Mouse (Mus musculus): ENCODE measurements around the gene Trip10. TPM values are rescaled to one million over a fixed set of nuclear protein-coding genes. Genes with fewer than 3 reads are reported as not detected.

Trip10 gene
- polyA plus RNA-seq, 1 experiment from 2014 or later, result 40.6 TPM

DNA sequence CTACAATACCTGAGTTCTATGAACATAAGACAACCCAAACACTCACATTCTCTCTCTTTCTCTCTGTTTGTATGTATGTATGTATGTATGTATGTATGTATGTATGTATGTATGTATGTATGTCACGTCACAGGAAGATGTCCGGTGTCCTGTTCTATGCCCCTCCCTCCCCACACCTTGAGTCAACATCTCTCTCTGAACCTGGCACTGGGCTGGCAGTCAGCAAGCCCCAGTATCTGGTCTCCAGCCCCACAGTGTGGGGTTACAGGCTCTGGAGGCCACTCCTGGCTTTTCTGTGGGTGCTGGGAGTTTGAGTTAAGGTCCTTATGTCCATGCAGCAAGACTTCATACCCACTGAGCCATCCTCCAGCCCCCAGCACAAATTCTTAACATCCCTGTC, 21.8 kb upstream of the Trip10 start:
- H3K36me3 ChIP-seq, result no peaks in the 10 kb centered on the region
- H3K27ac ChIP-seq, result no peak overlapping the region
- peaks cover 23% of the 10 kb centered on the region for H3K27me3 ChIP-seq
- 91% methylated on average over 2 of the region's 2 CpGs for WGBS
- no peaks in the 10 kb centered on the region for H3K4me1 ChIP-seq
- H3K9ac ChIP-seq, result no peak overlapping the region
- ATAC-seq (ENCODE audit: insufficient number of reproducible peaks, low FRiP score, low TSS enrichment, low read depth), result no peak
- no peak overlapping the region for H3K4me3 ChIP-seq
- no peak overlapping the region for H3K4me2 ChIP-seq
- H3K9me3 ChIP-seq, result no peaks in the 10 kb centered on the region

DNA sequence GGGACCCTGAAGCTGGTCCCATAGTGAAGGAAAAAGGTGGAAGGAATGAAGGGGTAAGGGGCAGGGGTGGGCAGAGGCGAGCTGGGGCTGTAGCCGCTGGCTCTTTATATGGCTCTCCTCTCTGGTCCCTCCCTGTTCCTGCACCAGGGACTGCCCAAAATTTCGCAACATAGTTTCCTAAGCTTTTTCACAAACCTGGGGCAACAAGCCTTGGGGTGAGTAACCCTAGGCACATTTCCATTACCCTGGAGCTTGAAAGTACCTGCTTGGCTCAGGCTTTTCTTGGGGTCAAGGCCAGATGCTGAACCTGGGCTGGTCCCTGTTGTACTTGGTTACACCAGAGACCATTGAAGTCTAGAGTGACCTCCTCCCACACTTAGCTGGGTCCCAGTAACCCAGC, 21.2 kb upstream of the Trip10 start, which contains the start of gene C3:
TSS of gene C3 (minus strand) at position 123 of the 400 bp plus-strand sequence.
- Histone ChIP-seq H3K4me1 (no peaks in the 10 kb centered on the region), H3K9me3 (no peaks in the 10 kb centered on the region), H3K27ac (no peak within 1 kb of the TSS), H3K4me2 (no peak within 1 kb of the TSS), H3K9ac (no peak within 1 kb of the TSS), H3K4me3 (no peak within 1 kb of the TSS), H3K36me3 (no peaks in the 10 kb centered on the region), H3K27me3 (peaks cover 19% of the 10 kb centered on the region)
- 73% methylated on average over 3 of the region's 3 CpGs for WGBS
- ATAC-seq (ENCODE audit: insufficient number of reproducible peaks, low FRiP score, low TSS enrichment, low read depth), result no peak

DNA sequence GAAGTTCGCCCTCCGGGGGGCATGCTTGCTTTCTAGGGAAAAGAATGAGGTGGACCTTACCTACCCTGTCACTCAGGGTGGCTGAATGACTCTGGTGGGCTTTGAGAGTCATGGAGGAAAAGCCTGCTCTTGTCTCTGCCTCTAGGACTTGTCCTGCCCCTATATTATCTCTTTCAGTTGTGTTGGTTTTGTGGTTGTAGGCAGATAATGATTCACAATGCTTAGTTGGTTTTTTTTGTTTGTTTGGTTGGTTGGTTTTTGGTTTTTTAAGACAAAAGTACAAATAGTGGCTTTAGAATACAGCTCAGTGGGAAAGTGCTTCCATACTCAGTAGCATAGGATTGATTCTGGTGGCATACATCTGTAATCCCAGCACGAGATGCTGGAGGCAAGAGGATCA, 20.4 kb upstream of the Trip10 start:
- no peak for ATAC-seq (ENCODE audit: insufficient number of reproducible peaks, low FRiP score, low TSS enrichment, low read depth)
- H3K4me3 ChIP-seq, result no peak overlapping the region
- WGBS, result 84% methylated on average over 3 of the region's 3 CpGs

DNA sequence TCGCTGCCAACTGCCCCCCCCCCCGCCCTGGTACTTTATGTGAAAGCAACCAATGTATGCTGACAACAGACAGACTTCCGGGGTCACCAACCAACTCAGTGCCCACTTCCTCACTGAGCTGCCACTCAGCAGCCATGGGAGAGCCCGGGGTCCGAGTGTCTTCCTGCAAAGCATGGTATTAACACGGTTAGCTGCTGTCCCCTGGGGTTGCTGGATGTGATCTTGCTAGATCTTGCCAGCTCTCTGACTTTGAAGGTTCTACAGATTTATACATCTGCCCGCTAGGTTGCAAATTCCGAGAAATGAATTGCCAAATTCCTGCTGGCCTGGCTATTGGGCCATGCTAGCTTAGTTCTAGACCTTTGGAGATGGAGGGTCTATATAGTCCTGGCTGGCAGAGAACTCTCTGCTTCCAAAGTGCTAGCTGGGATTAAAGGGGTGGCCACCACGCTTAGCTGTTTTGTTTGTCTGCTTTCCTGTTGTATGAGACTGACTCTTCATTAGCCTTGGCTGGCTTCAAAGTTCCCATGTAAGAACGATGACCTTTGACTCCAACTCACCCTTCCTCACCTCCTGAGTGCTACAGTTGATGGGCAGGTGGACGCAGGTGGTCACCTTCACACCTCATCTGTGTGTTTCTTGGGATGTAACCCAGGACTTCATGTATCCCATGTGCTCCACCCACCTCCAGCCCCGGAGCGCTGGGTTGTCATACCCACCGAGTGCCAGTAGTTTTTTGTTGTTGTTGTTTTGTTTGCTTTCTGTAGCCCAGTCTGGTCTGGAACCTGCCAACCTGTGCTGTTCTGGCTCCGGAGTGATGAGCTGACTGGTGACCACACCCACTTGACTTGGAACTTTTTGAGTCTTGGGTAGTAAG, 19.2 kb upstream of the Trip10 start:
- H3K9ac ChIP-seq, result no peak overlapping the region
- H3K27ac ChIP-seq, result no peak overlapping the region
- H3K4me3 ChIP-seq, result no peak overlapping the region
- no peaks in the 10 kb centered on the region for H3K9me3 ChIP-seq
- WGBS, result 76% methylated on average over 15 of the region's 15 CpGs
- ATAC-seq (ENCODE audit: insufficient number of reproducible peaks, low FRiP score, low TSS enrichment, low read depth), result no peak
- 0 out of 2 replicates have a peak, but pooled peaks cover 6% of the 10 kb centered on the region for H3K27me3 ChIP-seq
- no peak overlapping the region for H3K4me2 ChIP-seq
- peaks cover 10% of the 10 kb centered on the region for H3K36me3 ChIP-seq
- no peaks in the 10 kb centered on the region for H3K4me1 ChIP-seq

More for the DNA sequence above, 20.4 kb upstream of the Trip10 start:
- Histone ChIP-seq H3K9me3 (no peaks in the 10 kb centered on the region), H3K27me3 (peaks cover 12% of the 10 kb centered on the region; the same call in 1 of the 2 replicates), H3K9ac (no peak overlapping the region), H3K27ac (no peak overlapping the region), H3K4me2 (no peak overlapping the region), H3K36me3 (no peaks in the 10 kb centered on the region; the same call in 1 of the 2 replicates), H3K4me1 (no peaks in the 10 kb centered on the region)

DNA sequence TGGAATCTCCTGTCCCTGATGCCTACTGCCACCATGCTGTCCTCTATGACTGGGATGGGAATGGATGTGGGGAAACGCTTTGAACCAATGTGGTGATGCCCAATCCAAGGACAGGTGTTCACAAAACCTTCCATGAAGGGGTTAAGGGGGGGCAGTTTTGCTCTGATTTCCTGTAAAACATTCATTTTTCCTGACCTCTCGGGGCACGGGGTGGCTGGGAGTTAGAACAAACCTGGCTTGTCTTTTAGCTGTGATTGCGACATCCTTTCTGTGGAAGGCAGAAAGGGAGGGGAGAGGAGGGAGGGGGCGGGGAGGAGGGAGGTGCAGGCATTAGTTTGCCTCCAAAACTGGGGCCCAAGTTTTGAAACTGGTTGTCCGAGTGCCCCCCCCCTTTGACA, 18.5 kb upstream of the Trip10 start:
- WGBS, result 44% methylated on average over 6 of the region's 6 CpGs
- peaks cover 15% of the 10 kb centered on the region for H3K36me3 ChIP-seq
- H3K4me2 ChIP-seq, result no peak overlapping the region
- no peak overlapping the region for H3K27ac ChIP-seq
- no peak overlapping the region for H3K4me3 ChIP-seq
- no peaks in the 10 kb centered on the region for H3K4me1 ChIP-seq
- no peak overlapping the region for H3K9ac ChIP-seq
- no peaks in the 10 kb centered on the region for H3K9me3 ChIP-seq
- ATAC-seq (ENCODE audit: insufficient number of reproducible peaks, low FRiP score, low TSS enrichment, low read depth), result no peak
- no peaks in the 10 kb centered on the region for H3K27me3 ChIP-seq

DNA sequence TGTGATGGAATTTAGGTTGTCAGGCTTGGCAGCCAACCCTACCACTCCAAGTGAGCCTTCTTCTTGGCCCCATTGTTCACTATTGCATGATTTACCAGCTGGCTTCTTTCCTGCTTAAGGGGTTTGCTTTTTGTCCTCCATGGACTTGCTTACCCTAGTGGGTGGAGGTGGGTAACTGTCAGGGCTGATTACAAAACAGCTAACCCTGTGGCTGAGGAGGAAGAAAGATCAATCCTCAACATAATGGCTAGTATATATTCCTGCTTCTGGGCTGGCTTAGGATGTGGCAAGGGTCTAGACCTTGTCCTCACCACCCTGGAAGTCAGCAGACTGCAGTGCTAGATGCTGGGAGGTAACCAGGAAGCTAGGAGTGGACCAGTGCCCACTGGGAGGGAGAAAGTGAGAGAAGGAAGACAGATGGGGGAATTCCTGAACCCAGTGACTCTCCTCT, 17.9 kb upstream of the Trip10 start:
- peaks cover 21% of the 10 kb centered on the region for H3K36me3 ChIP-seq
- H3K4me3 ChIP-seq, result no peak overlapping the region
- H3K9me3 ChIP-seq, result no peaks in the 10 kb centered on the region
- no peaks in the 10 kb centered on the region for H3K4me1 ChIP-seq
- H3K27me3 ChIP-seq, result no peaks in the 10 kb centered on the region
- no peak for ATAC-seq (ENCODE audit: insufficient number of reproducible peaks, low FRiP score, low TSS enrichment, low read depth)
- no peak overlapping the region for H3K9ac ChIP-seq
- H3K4me2 ChIP-seq, result no peak overlapping the region
- no peak overlapping the region for H3K27ac ChIP-seq

DNA sequence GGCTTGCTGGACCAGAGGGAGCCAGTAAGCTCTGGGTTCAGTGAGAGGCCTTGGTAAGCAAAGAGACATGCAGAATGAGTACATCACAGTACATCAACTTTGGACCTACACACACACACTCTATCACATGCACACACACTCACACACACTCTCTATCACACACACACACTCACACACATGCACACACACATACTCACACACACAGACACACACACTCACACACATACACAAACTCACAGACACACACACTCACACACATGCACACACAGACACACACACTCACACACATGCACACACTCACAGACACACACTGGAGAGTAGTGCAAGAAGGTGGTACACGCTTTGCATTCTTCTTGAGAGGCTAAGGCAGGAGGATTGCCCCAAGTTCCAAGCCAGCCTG, 17.1 kb upstream of the Trip10 start:
- Histone ChIP-seq H3K4me3 (no peak overlapping the region), H3K27ac (no peak overlapping the region), H3K36me3 (peaks cover 30% of the 10 kb centered on the region), H3K4me2 (no peak overlapping the region), H3K9ac (no peak overlapping the region), H3K27me3 (no peaks in the 10 kb centered on the region), H3K4me1 (no peaks in the 10 kb centered on the region), H3K9me3 (no peaks in the 10 kb centered on the region)
- ATAC-seq (ENCODE audit: insufficient number of reproducible peaks, low FRiP score, low TSS enrichment, low read depth), result no peak
- WGBS, result 90% methylated on average over 1 of the region's 1 CpGs

DNA sequence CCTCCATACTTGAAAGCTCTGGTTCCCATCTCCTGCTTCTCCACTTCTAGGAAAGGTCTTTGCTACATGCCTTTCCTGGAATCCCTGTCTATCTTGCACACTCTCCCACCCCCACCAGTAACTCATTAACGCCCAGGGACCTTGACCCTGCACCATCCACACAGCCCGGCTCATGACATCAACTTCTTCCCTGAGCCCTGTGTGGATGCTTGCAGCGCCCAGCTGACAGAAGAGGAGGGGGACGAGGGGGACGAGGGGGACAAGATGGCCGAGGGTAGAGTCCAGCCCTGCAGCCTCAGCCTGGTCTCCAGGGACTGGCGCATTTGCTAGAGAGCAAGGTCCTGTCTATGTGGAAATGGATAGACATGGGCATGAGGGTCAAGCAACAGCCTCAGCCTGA, 16.2 kb upstream of the Trip10 start:
- no peak overlapping the region for H3K4me2 ChIP-seq
- no peak overlapping the region for H3K9ac ChIP-seq
- 52% methylated on average over 7 of the region's 7 CpGs for WGBS
- ATAC-seq (ENCODE audit: insufficient number of reproducible peaks, low FRiP score, low TSS enrichment, low read depth), result no peak
- H3K36me3 ChIP-seq, result peaks cover 38% of the 10 kb centered on the region
- no peaks in the 10 kb centered on the region for H3K9me3 ChIP-seq
- no peaks in the 10 kb centered on the region for H3K4me1 ChIP-seq
- no peak overlapping the region for H3K27ac ChIP-seq
- no peak overlapping the region for H3K4me3 ChIP-seq
- H3K27me3 ChIP-seq, result no peaks in the 10 kb centered on the region

DNA sequence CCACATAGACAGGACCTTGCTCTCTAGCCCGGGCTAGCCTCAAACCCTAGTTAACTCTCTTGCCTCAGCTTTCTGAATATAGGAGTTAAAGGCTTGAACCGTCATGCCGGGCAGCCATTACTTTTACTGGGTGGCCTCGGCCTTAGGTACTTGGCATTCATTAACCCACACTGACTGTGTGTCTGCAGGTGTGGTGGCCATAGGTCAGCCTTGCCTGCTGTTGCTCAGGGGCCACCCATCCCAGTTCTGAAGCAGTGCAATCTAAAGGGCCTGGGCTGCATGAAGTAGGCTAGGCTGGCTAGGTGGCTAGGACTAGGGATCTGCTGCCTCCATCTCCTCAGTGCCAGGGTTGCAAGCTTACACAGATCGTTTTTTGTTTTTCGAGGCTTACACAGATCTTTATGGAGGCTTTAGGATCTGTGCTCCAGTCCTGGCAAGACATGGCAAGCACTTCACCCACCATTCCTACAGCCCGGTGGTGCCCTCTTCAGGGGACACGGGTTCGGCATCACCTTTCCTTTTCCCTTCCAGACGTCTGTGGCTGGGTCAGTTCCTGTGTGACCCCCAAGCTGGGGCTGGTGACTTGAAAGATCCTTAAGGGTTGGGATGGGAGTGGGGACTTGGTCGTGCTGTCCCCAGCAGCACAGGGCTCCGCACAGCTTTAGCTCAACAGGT, 14.9 kb upstream of the Trip10 start:
- Histone ChIP-seq H3K9me3 (no peaks in the 10 kb centered on the region), H3K27me3 (no peaks in the 10 kb centered on the region), H3K27ac (no peak overlapping the region), H3K4me2 (no peak overlapping the region), H3K36me3 (peaks cover 43% of the 10 kb centered on the region), H3K4me3 (no peak overlapping the region), H3K4me1 (no peaks in the 10 kb centered on the region), H3K9ac (no peak overlapping the region)
- ATAC-seq (ENCODE audit: insufficient number of reproducible peaks, low FRiP score, low TSS enrichment, low read depth), result no peak
- 77% methylated on average over 12 of the region's 12 CpGs for WGBS

DNA sequence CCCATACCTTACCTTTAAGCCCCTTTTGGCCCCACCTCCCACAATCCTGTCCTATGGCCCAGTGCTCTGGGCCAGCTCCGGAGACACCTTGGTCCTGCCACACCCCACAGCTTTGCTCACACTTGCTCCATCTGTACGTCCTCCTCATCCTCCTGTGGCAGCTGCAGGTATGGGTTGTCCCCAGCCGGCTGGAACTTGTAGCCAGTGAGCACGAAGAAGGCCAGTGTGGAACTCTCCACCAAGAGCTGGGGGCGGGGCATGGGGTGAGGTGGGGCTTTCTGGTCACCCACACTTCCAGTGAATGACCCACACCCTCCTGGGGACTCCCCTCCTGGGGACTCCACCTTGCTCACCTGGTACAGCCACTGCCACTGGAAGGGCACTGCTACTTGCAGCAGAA, 13.5 kb upstream of the Trip10 start:
- Histone ChIP-seq H3K4me1 (no peaks in the 10 kb centered on the region), H3K4me3 (no peak overlapping the region), H3K27me3 (no peaks in the 10 kb centered on the region), H3K4me2 (no peak overlapping the region), H3K9me3 (no peaks in the 10 kb centered on the region), H3K27ac (no peak overlapping the region), H3K36me3 (peaks cover 43% of the 10 kb centered on the region), H3K9ac (no peak overlapping the region)
- no peak for ATAC-seq (ENCODE audit: insufficient number of reproducible peaks, low FRiP score, low TSS enrichment, low read depth)
- 94% methylated on average over 5 of the region's 5 CpGs for WGBS

DNA sequence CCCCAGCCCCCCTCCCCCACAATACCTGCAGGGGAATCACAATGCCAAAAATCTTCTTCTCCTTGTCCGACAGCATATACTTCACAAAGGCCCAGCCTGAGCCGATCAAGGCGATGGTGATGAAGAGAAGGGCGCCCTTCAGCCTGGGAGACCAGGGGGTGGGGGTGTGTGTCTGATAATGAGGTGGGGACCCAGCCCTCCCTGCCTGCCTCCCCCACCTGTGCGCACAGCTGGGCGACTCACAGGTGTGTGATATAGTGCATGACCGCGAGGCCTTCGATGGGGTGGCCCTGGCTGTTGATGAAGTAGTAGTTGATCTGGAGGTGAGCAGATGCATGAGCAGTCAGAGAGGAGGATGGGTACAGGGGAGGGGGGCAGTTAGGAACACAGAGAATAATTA, 12.1 kb upstream of the Trip10 start:
- H3K27me3 ChIP-seq, result no peaks in the 10 kb centered on the region
- no peak overlapping the region for H3K4me2 ChIP-seq
- H3K36me3 ChIP-seq, result peaks cover 51% of the 10 kb centered on the region
- no peak overlapping the region for H3K4me3 ChIP-seq
- 0 out of 2 replicates have a peak, but pooled peaks have one; percentile 30 for ATAC-seq (ENCODE audit: insufficient number of reproducible peaks, low FRiP score, low TSS enrichment, low read depth)
- 94% methylated on average over 9 of the region's 9 CpGs for WGBS
- no peaks in the 10 kb centered on the region for H3K4me1 ChIP-seq
- no peak overlapping the region for H3K27ac ChIP-seq
- H3K9me3 ChIP-seq, result no peaks in the 10 kb centered on the region
- no peak overlapping the region for H3K9ac ChIP-seq

DNA sequence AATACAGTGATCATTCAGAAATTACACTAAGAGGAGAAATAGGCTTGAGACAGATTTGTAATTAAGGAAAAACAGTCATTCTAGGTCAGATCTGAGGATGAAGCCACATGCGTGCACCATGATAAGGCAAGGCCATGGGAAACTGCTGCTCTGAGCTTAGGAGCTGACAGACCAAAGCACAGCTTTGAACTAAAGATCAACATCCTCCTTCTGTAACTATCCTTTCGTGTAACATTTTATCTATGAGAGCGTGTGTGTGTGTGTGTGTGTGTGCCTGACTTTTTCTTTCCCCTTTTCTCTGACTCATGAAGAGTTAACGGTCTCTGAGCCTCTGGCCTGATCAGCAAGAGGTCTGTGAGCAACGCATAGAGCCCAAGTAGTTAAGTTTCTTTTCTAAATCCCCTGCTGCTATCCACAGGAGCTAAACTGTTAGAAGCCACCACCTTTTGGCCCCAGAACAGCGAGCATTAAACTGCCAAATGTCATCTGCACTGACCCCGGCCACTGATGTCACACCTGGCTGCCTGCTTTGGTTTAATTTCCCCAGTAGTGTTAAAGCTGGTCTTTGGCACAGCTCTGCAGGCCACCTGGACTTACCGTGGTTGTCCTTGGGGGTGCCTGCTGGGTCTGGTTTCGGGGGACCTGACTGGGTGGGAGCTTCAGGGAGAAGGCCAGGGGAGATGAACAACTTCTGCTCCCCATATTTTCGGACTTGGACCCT, 5.4 kb upstream of the Trip10 start:
- Histone ChIP-seq H3K4me3 (no peak overlapping the region), H3K36me3 (peaks cover 32% of the 10 kb centered on the region), H3K27ac (no peak overlapping the region), H3K4me1 (peaks cover 18% of the 10 kb centered on the region), H3K27me3 (no peaks in the 10 kb centered on the region), H3K9ac (no peak overlapping the region), H3K4me2 (no peak overlapping the region), H3K9me3 (no peaks in the 10 kb centered on the region)
- ATAC-seq (ENCODE audit: insufficient number of reproducible peaks, low FRiP score, low TSS enrichment, low read depth), result no peak
- 65% methylated on average over 10 of the region's 10 CpGs for WGBS

Data from limb, embryonic 15.5 days (tissue).